8 mouse cellular contexts compared by ENCODE assay signal in the genomic region with DNA sequence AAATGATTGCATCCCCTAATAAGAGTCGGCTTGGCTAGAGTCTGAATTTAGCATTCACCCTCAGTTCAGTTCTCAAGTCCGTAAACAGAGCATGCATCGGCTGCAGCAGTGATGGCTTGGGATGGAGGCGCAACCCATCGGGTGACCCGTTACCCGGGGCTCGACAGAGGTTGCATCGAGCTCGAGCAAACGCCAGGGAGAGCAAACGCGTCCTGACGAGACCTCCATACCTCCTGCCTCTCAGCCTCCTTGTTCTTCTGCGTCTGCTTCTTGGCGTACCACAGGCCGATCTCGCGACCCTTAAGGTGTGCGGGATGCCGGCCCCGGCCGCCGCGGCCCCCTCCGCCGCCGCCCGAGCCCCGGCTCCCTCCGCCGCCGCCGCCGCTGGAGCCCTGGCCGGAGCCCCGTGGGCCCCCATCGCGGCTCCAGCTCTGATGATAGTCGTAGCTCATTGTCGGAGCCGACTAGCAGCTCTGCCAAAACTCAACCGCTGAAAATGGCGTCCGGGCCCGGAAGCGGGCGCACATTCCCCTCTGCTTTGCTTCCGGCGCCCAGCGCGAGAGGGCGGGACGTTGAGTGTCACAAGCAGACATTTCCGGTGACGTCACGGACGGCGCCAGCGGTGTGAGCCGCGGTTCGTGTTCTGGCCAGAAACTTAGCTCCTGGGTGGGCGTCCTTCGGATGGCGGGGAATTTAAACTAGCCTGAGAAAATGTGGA. TPM values are rescaled to one million over a fixed set of nuclear protein-coding genes. Genes with fewer than 3 reads are reported as not detected.
DNase-seq lines count a peak whose midpoint lies in the region; ATAC-seq and TF ChIP-seq lines count a peak whose summit lies in the region.

A gene (minus strand): TSS at position 517 of the 718 bp plus-strand sequence.

- TF ChIP-seq CTCF in G1E (IDR thresholded peaks at IDR 0.05; ENCODE audit: low read depth, low read length): no peak
- peak; percentile 44 for TF ChIP-seq CTCF in layer of hippocampus, adult 2 months (conservative IDR thresholded peaks at IDR 0.05)
- 0 out of 2 replicates have a peak, but pooled peaks have one; percentile 2 for TF ChIP-seq CTCF in lung, embryonic 14.5 days (IDR thresholded peaks at IDR 0.05; ENCODE audit: low read depth)
- no peak for TF ChIP-seq CTCF in olfactory bulb, adult 2 months (IDR thresholded peaks at IDR 0.05; ENCODE audit: insufficient read depth, low read depth, low read length)
- no peak; the same call in 1 of the 2 replicates for TF ChIP-seq CTCF in thymus, adult 2 months (IDR thresholded peaks at IDR 0.05; ENCODE audit: borderline replicate concordance, control insufficient read depth, extremely low read depth, insufficient read depth, low read length, poor library complexity)

- under 1% methylated on average over 62 of the region's 66 CpGs for WGBS in forebrain, embryonic 16.5 days
- WGBS in lung, embryonic 14.5 days: under 1% methylated on average over 66 of the region's 66 CpGs
- WGBS in olfactory bulb, adult 2 months: under 1% methylated on average over 66 of the region's 66 CpGs
- WGBS in thymus, adult 2 months: under 1% methylated on average over 66 of the region's 66 CpGs

- peaks cover 5% of the 10 kb centered on the region for H3K36me3 ChIP-seq in G1E (replicated peaks)
- no peaks in the 10 kb centered on the region for H3K36me3 ChIP-seq in forebrain, embryonic 16.5 days (ENCODE audit: control insufficient read depth, insufficient read depth)
- H3K36me3 ChIP-seq in lung, embryonic 14.5 days (ENCODE audit: insufficient read depth): peaks cover 6% of the 10 kb centered on the region; the same call in 1 of the 2 replicates
- peaks cover 6% of the 10 kb centered on the region; the same call in 1 of the 2 replicates for H3K36me3 ChIP-seq in thymus, adult 2 months (ENCODE audit: control insufficient read depth, insufficient read depth, low read length)

- H3K27me3 ChIP-seq in G1E (ENCODE audit: insufficient read depth, low read length): no peaks in the 10 kb centered on the region
- H3K27me3 ChIP-seq in forebrain, embryonic 16.5 days (replicated peaks; ENCODE audit: control insufficient read depth, insufficient read depth, low read length): no peaks in the 10 kb centered on the region
- no peaks in the 10 kb centered on the region for H3K27me3 ChIP-seq in lung, embryonic 14.5 days (ENCODE audit: insufficient read depth, low read length)
- H3K27me3 ChIP-seq in thymus, adult 2 months (ENCODE audit: control insufficient read depth, insufficient read depth, low read length): no peaks in the 10 kb centered on the region

- H3K4me2 ChIP-seq in forebrain, embryonic 16.5 days (ENCODE audit: low read length): peak within 1 kb of the TSS; percentile 82
- peak within 1 kb of the TSS; percentile 74 for H3K4me2 ChIP-seq in lung, embryonic 14.5 days

- DNase-seq in G1E (ENCODE audit: low spot score): peak; percentile 64
- peak; percentile 96 to 97 for DNase-seq in cerebellum, adult 18-20 months
- peak; percentile 96 to 97 for DNase-seq in heart, postnatal 36 days
- DNase-seq in layer of hippocampus, adult 2 months (ENCODE audit: low spot score in 2 of 2): peak; percentile 97 to 99
- DNase-seq in lung, embryonic 14.5 days: peak; percentile 99
- DNase-seq in thymus, adult 2 months: peak; percentile 95

- peak within 1 kb of the TSS; percentile 97 for H3K4me3 ChIP-seq in G1E (ENCODE audit: low read depth, low read length)
- peak within 1 kb of the TSS; percentile 98 for H3K4me3 ChIP-seq in forebrain, embryonic 16.5 days (replicated peaks; ENCODE audit: low read length)
- H3K4me3 ChIP-seq in layer of hippocampus, adult 2 months: peak within 1 kb of the TSS; percentile 93
- H3K4me3 ChIP-seq in lung, embryonic 14.5 days (ENCODE audit: low read depth, low read length): peak within 1 kb of the TSS; percentile 82
- H3K4me3 ChIP-seq in olfactory bulb, adult 2 months (ENCODE audit: insufficient read depth, low read depth, low read length): peak within 1 kb of the TSS; percentile 89
- peak within 1 kb of the TSS; percentile 99 for H3K4me3 ChIP-seq in thymus, adult 2 months (ENCODE audit: control insufficient read depth, insufficient read depth, low read length)

- peaks cover 15% of the 10 kb centered on the region for H3K4me1 ChIP-seq in G1E (ENCODE audit: insufficient read depth, low read depth, low read length)
- H3K4me1 ChIP-seq in forebrain, embryonic 16.5 days (replicated peaks; ENCODE audit: control insufficient read depth, insufficient read depth, low read length): peaks cover 16% of the 10 kb centered on the region
- 0 out of 2 replicates have a peak, but pooled peaks cover 5% of the 10 kb centered on the region for H3K4me1 ChIP-seq in lung, embryonic 14.5 days (ENCODE audit: insufficient read depth)
- no peaks in the 10 kb centered on the region for H3K4me1 ChIP-seq in olfactory bulb, adult 2 months (ENCODE audit: control insufficient read depth, insufficient read depth, low read length)
- H3K4me1 ChIP-seq in thymus, adult 2 months (replicated peaks; ENCODE audit: control insufficient read depth, insufficient read depth, low read length): peaks cover 2% of the 10 kb centered on the region

- peak; percentile 61 for TF ChIP-seq POLR2A in olfactory bulb, adult 2 months (IDR thresholded peaks at IDR 0.05; ENCODE audit: insufficient read depth, low read depth, low read length)
- peak; percentile 62; the same call in 1 of the 2 replicates for TF ChIP-seq POLR2A in thymus, adult 2 months (IDR thresholded peaks at IDR 0.05; ENCODE audit: control insufficient read depth, extremely low read depth, insufficient read depth, low read length, poor library complexity)

- H3K9me3 ChIP-seq in G1E (replicated peaks): no peaks in the 10 kb centered on the region
- no peaks in the 10 kb centered on the region for H3K9me3 ChIP-seq in forebrain, embryonic 16.5 days (ENCODE audit: control insufficient read depth, low read length)
- no peaks in the 10 kb centered on the region for H3K9me3 ChIP-seq in lung, embryonic 14.5 days (ENCODE audit: low read depth, low read length)

- H3K9ac ChIP-seq in forebrain, embryonic 16.5 days (replicated peaks; ENCODE audit: low read depth, low read length): peak within 1 kb of the TSS; percentile 99
- peak within 1 kb of the TSS; percentile 94 for H3K9ac ChIP-seq in lung, embryonic 14.5 days

- peak; percentile 98 for ATAC-seq in G1E (ENCODE audit: extremely low read depth, insufficient number of reproducible peaks, low FRiP score, poor library complexity, severe bottlenecking)
- peak; percentile 99 for ATAC-seq in forebrain, embryonic 16.5 days
- peak; percentile 98 for ATAC-seq in lung, embryonic 14.5 days (ENCODE audit: insufficient read depth)

- intact Hi-C loops in heart, postnatal 36 days (cut with DNase I): no loop called here

- H3K27ac ChIP-seq in forebrain, embryonic 16.5 days (ENCODE audit: low read length): peak within 1 kb of the TSS; percentile 98
- peak within 1 kb of the TSS; percentile 87 for H3K27ac ChIP-seq in layer of hippocampus, adult 2 months
- H3K27ac ChIP-seq in lung, embryonic 14.5 days (ENCODE audit: low read depth): peak within 1 kb of the TSS; percentile 95
- H3K27ac ChIP-seq in olfactory bulb, adult 2 months (ENCODE audit: insufficient read depth, low read depth, low read length): peak within 1 kb of the TSS; percentile 47
- H3K27ac ChIP-seq in thymus, adult 2 months (ENCODE audit: control insufficient read depth, insufficient read depth, low read length): peak within 1 kb of the TSS; percentile 1; the same call in 1 of the 2 replicates

RNA-seq across cellular contexts. Expression of the gene that starts here (rescaled TPM):
- total RNA-seq in G1E (2014; fragmentation: Nextera tagmentation) (80.9 and 85.1 TPM in 2 replicates), G1E (2017) (85.0 and 86.1 TPM in 2 replicates)
- 8.7 and 12.4 TPM in 2 replicates for polyA plus RNA-seq in G1E (2012)
- 46.6 and 49.5 TPM in 2 replicates for polyA plus RNA-seq in forebrain, embryonic 16.5 days (2015; fragmentation: Nextera tagmentation; extraction: Ambion mirVana)
- total RNA-seq in heart, postnatal 36 days (2021): 10 to 100 TPM; 17.7 to 17.8 TPM
- 10 to 100 TPM; 54.7 to 57.9 TPM for total RNA-seq in layer of hippocampus, adult 2 months (2021)
- 38.6 and 39.8 TPM in 2 replicates for polyA plus RNA-seq in lung, embryonic 14.5 days (2014; fragmentation: Nextera tagmentation; extraction: Ambion mirVana)
- not detected in 2 replicates for polyA plus RNA-seq in olfactory bulb, adult 2 months (2012; ENCODE audit: insufficient read depth, insufficient read length, low replicate concordance, missing spikeins)
- 6.4 and 8.7 TPM in 2 replicates for polyA plus RNA-seq in thymus, adult 2 months (2012; rRNA removed)

Comparison
In these comparisons a context has a peak if more than half of its experiments do, and no peak if none do; other contexts are left out.
1. Peak in every context shown above with its lines: DNase-seq, ATAC-seq, H3K4me3 ChIP-seq and H3K27ac ChIP-seq.
2. CTCF ChIP-seq: peak in layer of hippocampus, adult 2 months (single experiment) and lung, embryonic 14.5 days (single experiment); none in G1E (single experiment), olfactory bulb, adult 2 months (single experiment) and thymus, adult 2 months (single experiment).
3. H3K27ac ChIP-seq: peak in every context shown above with its lines; median percentile 98 in forebrain, embryonic 16.5 days; 95 in lung, embryonic 14.5 days; 87 in layer of hippocampus, adult 2 months; 47 in olfactory bulb, adult 2 months; 1 in thymus, adult 2 months.